Mouse (Mus musculus) midbrain, embryonic 14.5 days (tissue): ENCODE measurements around the gene Rel. TPM values are rescaled to one million over a fixed set of nuclear protein-coding genes. Genes with fewer than 3 reads are reported as not detected.
"Not testable (repeated sequence)": the region's sequence is repeated elsewhere in the genome, so short reads cannot be mapped to it uniquely, and the experiment has no call there.

Source experiments
- ATAC-seq: fragments of 200-750 bp; cut with Nextera tagmentation; 2 replicates; pipeline ENCODE4 v1.8.0; 2017; ENCODE audit warnings: moderate number of reproducible peaks, moderate library complexity; ENCODE audit not compliant: low FRiP score, low TSS enrichment
- DNase-seq: peaks from one replicate; pipeline ENCODE4 v3.0.0-alpha.2; 2015
- H3K27ac ChIP-seq: fragments of 300-500 bp; sonication (generic); replicated peaks from 2 replicates; pipeline ENCODE4 v1.5.1; 2014; ENCODE audit warnings: mild to moderate bottlenecking, low read depth, low read length, moderate library complexity
- H3K27me3 ChIP-seq: fragments of 300-500 bp; sonication (generic); 2 replicates; pipeline ENCODE4 v1.6.1; 2014; ENCODE audit warnings: low read length, control low read depth, mixed read lengths; ENCODE audit not compliant: control insufficient read depth, insufficient read depth
- H3K36me3 ChIP-seq: fragments of 300-500 bp; sonication (generic); 2 replicates; pipeline ENCODE4 v1.6.1; 2014; ENCODE audit warnings: low read length, control low read depth; ENCODE audit not compliant: control insufficient read depth, insufficient read depth
- H3K4me1 ChIP-seq: fragments of 300-500 bp; sonication (generic); 2 replicates; pipeline ENCODE4 v1.6.1; 2014; ENCODE audit warnings: mild to moderate bottlenecking, antibody characterized with exemption, low read length, control low read depth; ENCODE audit not compliant: control insufficient read depth, insufficient read depth
- H3K4me2 ChIP-seq: fragments of 300-500 bp; sonication (generic); 2 replicates; pipeline ENCODE4 v1.6.1; 2014; ENCODE audit warnings: mild to moderate bottlenecking, low read length, moderate library complexity
- H3K4me3 ChIP-seq: fragments of 300-500 bp; sonication (generic); replicated peaks from 2 replicates; pipeline ENCODE4 v1.5.1; 2014; ENCODE audit warnings: low read depth, low read length
- H3K9ac ChIP-seq: fragments of 300-500 bp; sonication (generic); replicated peaks from 2 replicates; pipeline ENCODE4 v1.6.1; 2014; ENCODE audit warnings: mild to moderate bottlenecking, low read length, moderate library complexity
- H3K9me3 ChIP-seq: fragments of 300-500 bp; sonication (generic); 2 replicates; pipeline ENCODE4 v1.6.1; 2016; ENCODE audit warnings: low read length, control low read depth, mixed read lengths; ENCODE audit not compliant: control insufficient read depth
- WGBS: fragments of 180-500 bp; shearing (Covaris S2); extraction: QIAGEN DNeasy Blood & Tissue Kit; methylation state at CpG from one replicate; pipeline ENCODE4 v1.1.7; 2014; 5-methylcytosine and 5-hydroxymethylcytosine counted together
- polyA plus RNA-seq: library from polyadenylated mRNA; unstranded; fragments of >200 nt; fragmentation: Nextera tagmentation; extraction: Ambion mirVana; gene quantifications from 2 replicates; pipeline ENCODE4 v1.2.1, GENCODE M21; 2014

Gene Rel
- polyA plus RNA-seq: 0.28 and 0.30 TPM in 2 replicates

DNA sequence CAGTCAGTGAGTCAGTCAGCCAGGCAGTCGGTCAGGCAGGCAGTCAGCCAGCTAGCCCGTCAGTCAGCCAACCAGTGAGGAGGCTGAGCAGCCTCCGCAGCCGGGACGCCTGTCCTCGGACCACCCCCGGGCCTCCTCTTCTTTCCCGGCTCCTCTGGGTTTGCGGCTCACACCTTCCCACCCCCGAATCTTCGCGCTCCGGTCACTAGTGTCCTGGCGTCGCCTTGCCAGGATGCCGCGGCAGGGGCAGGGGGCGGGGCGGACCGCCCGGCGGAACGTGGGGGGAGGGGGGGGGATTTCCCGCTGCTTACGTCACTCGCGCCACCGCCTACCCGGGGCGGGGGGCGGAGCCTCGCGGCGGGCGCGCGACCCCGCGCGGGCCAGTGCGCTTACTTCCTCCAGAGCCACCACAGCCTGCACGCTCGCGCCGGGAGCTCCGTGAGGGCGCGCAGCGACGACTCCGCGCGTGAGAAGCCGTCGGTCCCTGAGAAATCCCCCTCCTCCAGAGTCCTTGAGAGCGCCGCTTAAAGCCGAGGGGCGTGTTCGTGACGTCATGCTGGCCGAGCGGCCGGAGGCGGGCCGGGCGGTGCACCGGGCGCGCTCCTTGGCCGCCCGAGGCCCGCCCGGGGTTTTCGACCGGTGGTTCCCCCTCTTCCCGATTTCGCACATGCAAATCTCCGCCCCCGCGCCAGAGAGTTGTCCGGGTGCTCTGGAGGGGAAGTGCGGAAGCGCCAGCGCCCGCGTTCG is at the start of gene Rel:
Gene Rel (minus strand): TSS at position 211 of the 747 bp plus-strand sequence.
- Histone ChIP-seq H3K36me3 (no peaks in the 10 kb centered on the region), H3K27me3 (no peaks in the 10 kb centered on the region), H3K9me3 (no peaks in the 10 kb centered on the region), H3K9ac (peak within 1 kb of the TSS; percentile 67), H3K4me2 (peak within 1 kb of the TSS; percentile 83), H3K4me3 (peak within 1 kb of the TSS; percentile 69), H3K27ac (peak within 1 kb of the TSS; percentile 79), H3K4me1 (no peaks in the 10 kb centered on the region)
- WGBS: under 1% methylated on average over 79 of the region's 88 CpGs
- ATAC-seq (peak; percentile 94), DNase-seq (peak; percentile 92)

DNA sequence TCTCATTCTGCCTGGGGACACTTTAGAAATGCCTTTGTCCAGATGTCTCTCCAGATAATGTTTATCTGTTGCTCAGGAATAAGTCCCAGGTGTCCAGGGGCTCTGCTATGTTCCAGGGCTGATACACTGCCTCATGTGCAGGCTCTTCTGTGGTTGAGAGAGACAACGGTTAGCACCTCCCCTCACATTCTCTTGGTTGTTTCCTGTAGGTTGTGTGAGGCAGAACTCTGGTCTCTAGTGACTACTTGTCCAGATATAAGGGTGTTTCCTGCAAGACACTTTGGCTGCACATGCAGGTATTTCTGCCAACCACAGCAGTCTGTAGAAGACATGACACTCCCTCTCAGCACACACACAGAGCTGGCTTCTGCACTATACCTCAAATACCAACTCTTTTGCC is 48.0 kb upstream of the Rel start:
- WGBS: 89% methylated on average over 1 of the region's 1 CpGs
- ATAC-seq: no peak
- no peak overlapping the region for H3K27ac ChIP-seq
- no peak overlapping the region for H3K4me3 ChIP-seq
- H3K36me3 ChIP-seq: no peaks in the 10 kb centered on the region
- H3K4me2 ChIP-seq: no peak overlapping the region
- H3K9ac ChIP-seq: no peak overlapping the region
- H3K27me3 ChIP-seq: no peaks in the 10 kb centered on the region
- H3K9me3 ChIP-seq: peaks cover 4% of the 10 kb centered on the region; the same call in 1 of the 2 replicates
- no peak for DNase-seq
- no peaks in the 10 kb centered on the region for H3K4me1 ChIP-seq

DNA sequence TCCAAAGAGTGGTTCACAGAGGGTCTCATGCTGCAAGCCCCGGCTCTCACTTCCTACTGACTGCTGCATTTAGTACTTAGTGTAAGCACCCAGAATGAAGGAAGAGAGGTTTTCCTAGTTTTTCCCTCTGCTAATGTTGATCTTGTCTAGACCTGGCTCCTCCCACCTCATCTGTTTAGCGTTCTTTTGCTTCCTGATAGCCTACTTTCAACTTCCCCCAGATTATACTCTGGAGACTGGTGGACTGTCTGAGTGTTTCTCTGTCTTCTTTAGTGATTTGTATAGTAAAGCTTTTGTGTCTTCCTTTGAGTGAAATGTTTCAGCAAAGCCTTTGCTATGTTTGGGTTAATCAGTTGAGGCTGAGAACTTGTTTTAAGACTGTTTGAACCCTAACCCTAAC is 40.0 kb upstream of the Rel start:
- no peak for ATAC-seq
- H3K9me3 ChIP-seq: no peaks in the 10 kb centered on the region
- no peaks in the 10 kb centered on the region for H3K4me1 ChIP-seq
- H3K9ac ChIP-seq: no peak overlapping the region
- H3K36me3 ChIP-seq: no peaks in the 10 kb centered on the region
- WGBS: 69% methylated on average over 2 of the region's 2 CpGs
- H3K27me3 ChIP-seq: no peaks in the 10 kb centered on the region
- no peak overlapping the region for H3K4me3 ChIP-seq
- H3K4me2 ChIP-seq: no peak overlapping the region
- DNase-seq: no peak
- H3K27ac ChIP-seq: no peak overlapping the region

DNA sequence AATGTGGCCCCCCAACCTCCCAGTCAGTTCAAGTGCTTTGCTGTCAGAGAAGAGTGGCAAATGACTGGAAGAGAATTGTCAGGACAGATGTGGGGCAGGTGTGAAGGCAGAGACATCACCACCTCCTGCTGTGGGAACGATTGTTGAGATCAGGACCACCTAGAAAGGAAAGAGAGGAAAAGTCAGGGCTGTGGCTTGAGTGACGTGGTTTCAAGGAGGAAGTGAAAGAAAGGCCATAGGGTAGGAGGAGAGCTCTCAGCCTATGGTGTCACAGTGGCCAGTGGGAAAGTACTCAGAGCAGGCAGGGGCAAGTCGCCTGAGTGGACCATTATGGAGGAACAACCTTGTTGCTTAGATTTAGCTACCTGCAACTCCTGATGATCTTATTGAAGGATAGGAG is 34.9 kb upstream of the Rel start:
- Histone ChIP-seq H3K9me3 (no peaks in the 10 kb centered on the region), H3K4me2 (no peak overlapping the region), H3K27me3 (no peaks in the 10 kb centered on the region), H3K27ac (no peak overlapping the region), H3K36me3 (no peaks in the 10 kb centered on the region), H3K4me3 (no peak overlapping the region), H3K4me1 (no peaks in the 10 kb centered on the region), H3K9ac (no peak overlapping the region)
- 76% methylated on average over 3 of the region's 3 CpGs for WGBS
- ATAC-seq: no peak
- DNase-seq: no peak

DNA sequence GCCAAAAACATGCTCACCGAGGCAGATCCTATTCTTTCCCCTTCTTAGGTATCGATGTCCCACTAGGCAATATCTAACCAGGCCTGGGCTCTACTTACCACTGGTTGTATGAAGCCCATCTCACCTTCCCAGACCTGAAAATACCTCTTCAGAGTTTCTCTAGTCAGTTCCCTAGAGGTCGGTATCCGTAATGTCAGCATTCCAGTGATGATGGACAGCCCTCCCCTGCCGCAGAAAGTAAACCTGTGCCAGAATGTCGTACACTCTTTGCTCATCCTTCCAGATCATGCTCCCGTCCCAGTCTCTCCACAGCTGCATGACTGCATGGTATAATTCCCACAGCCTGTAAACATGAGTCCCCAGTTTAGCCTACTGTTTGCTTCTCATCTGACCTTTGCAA is 32.4 kb upstream of the Rel start:
- DNase-seq: no peak
- no peak overlapping the region for H3K9ac ChIP-seq
- no peaks in the 10 kb centered on the region for H3K4me1 ChIP-seq
- no peak overlapping the region for H3K4me3 ChIP-seq
- WGBS: 89% methylated on average over 7 of the region's 7 CpGs
- H3K27me3 ChIP-seq: no peaks in the 10 kb centered on the region
- no peaks in the 10 kb centered on the region for H3K9me3 ChIP-seq
- no peak overlapping the region for H3K4me2 ChIP-seq
- no peak for ATAC-seq
- H3K27ac ChIP-seq: no peak overlapping the region
- H3K36me3 ChIP-seq: no peaks in the 10 kb centered on the region

DNA sequence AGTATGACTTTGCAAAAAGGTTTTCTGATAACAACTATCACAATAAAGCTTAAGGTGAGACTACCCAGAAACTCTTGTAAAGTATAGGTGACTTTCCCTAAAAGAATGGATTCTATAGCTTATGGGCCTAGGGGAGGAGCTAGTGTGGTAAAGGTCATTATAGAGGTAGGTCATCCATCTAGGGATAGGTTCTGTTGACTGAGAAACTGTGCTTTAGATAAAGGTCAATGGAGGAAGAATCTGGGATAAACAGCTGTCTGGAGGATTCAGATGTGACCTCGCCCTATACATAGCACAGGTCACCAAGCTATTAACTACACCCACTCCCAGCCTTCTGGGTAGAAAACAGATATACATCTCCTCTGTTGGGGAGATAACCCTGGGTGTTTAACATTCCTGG is 31.5 kb upstream of the Rel start:
- no peaks in the 10 kb centered on the region for H3K36me3 ChIP-seq
- H3K9ac ChIP-seq: no peak overlapping the region
- H3K27ac ChIP-seq: no peak overlapping the region
- no peaks in the 10 kb centered on the region for H3K4me1 ChIP-seq
- WGBS: 94% methylated on average over 1 of the region's 1 CpGs
- no peak overlapping the region for H3K4me3 ChIP-seq
- H3K4me2 ChIP-seq: no peak overlapping the region
- no peak for DNase-seq
- no peaks in the 10 kb centered on the region for H3K27me3 ChIP-seq
- H3K9me3 ChIP-seq: no peaks in the 10 kb centered on the region
- no peak for ATAC-seq

DNA sequence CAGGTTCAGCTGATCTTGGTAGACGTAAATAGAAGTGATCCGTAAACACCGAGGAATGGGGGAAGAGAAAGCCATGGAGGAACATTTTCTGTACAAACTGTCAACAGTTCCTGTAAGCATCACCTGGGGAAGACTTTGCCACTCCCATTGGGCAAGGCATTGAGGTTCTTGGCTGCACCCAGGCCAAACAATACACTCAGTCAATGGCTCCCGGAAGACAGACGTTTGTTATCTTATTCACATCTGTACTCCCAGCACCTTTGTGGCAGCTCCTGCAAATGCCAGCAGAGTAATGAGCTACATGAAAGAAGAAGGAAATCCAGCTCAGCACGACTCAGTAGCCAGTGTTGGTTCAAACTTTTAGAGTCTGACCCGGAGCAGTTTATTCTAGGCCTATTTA is 31.1 kb upstream of the Rel start:
- DNase-seq (no peak), ATAC-seq (no peak)
- Histone ChIP-seq H3K4me3 (no peak overlapping the region), H3K36me3 (no peaks in the 10 kb centered on the region), H3K4me2 (no peak overlapping the region), H3K27me3 (no peaks in the 10 kb centered on the region), H3K9ac (no peak overlapping the region), H3K4me1 (no peaks in the 10 kb centered on the region), H3K9me3 (no peaks in the 10 kb centered on the region), H3K27ac (no peak overlapping the region)
- WGBS: 83% methylated on average over 7 of the region's 7 CpGs

DNA sequence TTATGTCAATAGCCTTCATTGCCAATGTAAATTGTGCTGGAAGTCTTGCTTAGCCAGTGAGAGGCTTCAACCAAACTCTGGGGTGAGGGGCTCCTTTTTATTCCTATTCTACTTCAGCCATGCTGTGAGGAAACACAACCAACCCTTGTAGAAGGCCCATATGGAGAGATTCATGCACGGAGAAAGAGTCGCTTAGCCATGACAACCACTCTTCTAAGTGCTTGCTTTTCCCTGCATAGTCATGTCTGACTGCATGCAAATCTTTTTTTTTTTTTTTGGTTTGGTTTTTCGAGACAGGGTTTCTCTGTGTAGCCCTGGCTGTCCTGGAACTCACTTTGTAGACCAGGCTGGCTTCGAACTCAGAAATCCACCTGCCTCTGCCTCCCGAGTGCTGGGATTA is 12.9 kb upstream of the Rel start:
- H3K36me3 ChIP-seq, H3K4me1 ChIP-seq, ATAC-seq, DNase-seq, H3K27me3 ChIP-seq, H3K4me3 ChIP-seq, H3K27ac ChIP-seq, H3K4me2 ChIP-seq, H3K9me3 ChIP-seq, H3K9ac ChIP-seq: not testable (repeated sequence)
- 88% methylated on average over 5 of the region's 5 CpGs for WGBS

DNA sequence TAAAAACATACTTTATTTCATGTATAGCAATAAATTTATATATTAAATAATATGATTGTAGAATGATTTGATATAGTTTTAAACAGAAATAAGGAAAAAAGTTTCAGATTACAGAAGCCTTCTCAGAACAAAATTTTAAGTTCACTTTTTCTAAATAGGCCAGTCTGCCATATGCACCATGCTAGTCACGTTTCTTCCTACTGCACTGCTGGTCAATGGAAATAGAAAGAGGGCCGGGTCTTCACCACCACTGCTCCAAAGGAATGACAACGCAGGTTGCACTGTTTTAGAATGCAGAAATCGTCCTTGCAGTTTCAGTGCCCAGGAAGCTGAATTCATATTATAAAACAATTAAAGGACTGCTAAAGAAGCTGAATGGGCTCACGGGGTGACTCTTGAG is 12.3 kb upstream of the Rel start:
- Histone ChIP-seq H3K9ac (no peak overlapping the region), H3K9me3 (no peaks in the 10 kb centered on the region), H3K4me2 (no peak overlapping the region), H3K27ac (no peak overlapping the region), H3K27me3 (no peaks in the 10 kb centered on the region), H3K4me1 (no peaks in the 10 kb centered on the region), H3K36me3 (no peaks in the 10 kb centered on the region), H3K4me3 (no peak overlapping the region)
- DNase-seq (no peak), ATAC-seq (no peak)
- WGBS: 84% methylated on average over 5 of the region's 5 CpGs
